Mouse (Mus musculus) testis, adult 2 months (tissue): Measurements from ENCODE around the gene Zfp804a. TPM values are rescaled to one million over a fixed set of nuclear protein-coding genes. Genes with fewer than 3 reads are reported as not detected.

Experiments used
- H3K27ac ChIP-seq: fragments of 200-500 bp; 2 replicates; pipeline ENCODE4 v1.5.1; 2012; ENCODE audit warnings: low read depth, low read length; ENCODE audit not compliant: control insufficient read depth, insufficient read depth
- H3K27me3 ChIP-seq: fragments of 200-500 bp; 2 replicates; pipeline ENCODE4 v1.6.1; 2012; ENCODE audit warnings: mild to moderate bottlenecking, low read length, moderate library complexity; ENCODE audit not compliant: control insufficient read depth, insufficient read depth
- H3K36me3 ChIP-seq: fragments of 200-500 bp; 2 replicates; pipeline ENCODE4 v1.6.1; 2012; ENCODE audit warnings: mild to moderate bottlenecking, low read length; ENCODE audit not compliant: control insufficient read depth, insufficient read depth
- H3K4me1 ChIP-seq: fragments of 200-500 bp; 2 replicates; pipeline ENCODE4 v1.6.1; 2012; ENCODE audit warnings: low read length; ENCODE audit not compliant: control insufficient read depth, insufficient read depth
- H3K4me3 ChIP-seq: fragments of 200-500 bp; 2 replicates; pipeline ENCODE4 v1.5.1; 2012; ENCODE audit warnings: low read depth, mild to moderate bottlenecking, low read length, moderate library complexity, mixed read lengths; ENCODE audit not compliant: control insufficient read depth
- CTCF ChIP-seq: fragments of 200-500 bp; IDR thresholded peaks from 2 replicates; pipeline ENCODE4 v1.5.1; 2012; ENCODE audit warnings: low read depth, mild to moderate bottlenecking, inconsistent platforms, low read length, moderate library complexity; ENCODE audit not compliant: control insufficient read depth, insufficient read depth, insufficient replicate concordance
- POLR2A ChIP-seq: fragments of 200-500 bp; IDR thresholded peaks from 2 replicates; pipeline ENCODE4 v1.6.1; 2012; ENCODE audit warnings: low read depth, mild to moderate bottlenecking, inconsistent platforms, low read length, moderate library complexity; ENCODE audit not compliant: control insufficient read depth
- polyA plus RNA-seq: library from polyadenylated mRNA; depleted of rRNA; stranded (reverse); fragments of >200 nt; gene quantifications from 2 replicates; pipeline ENCODE4 v1.2.3, GENCODE M21; 2012

The Zfp804a gene
- polyA plus RNA-seq, 1 experiment = not detected

- H3K4me1 ChIP-seq = no peaks in the 10 kb centered on the region
- H3K36me3 ChIP-seq = no peaks in the 10 kb centered on the region
- no peak overlapping the region for H3K4me3 ChIP-seq
- TF ChIP-seq POLR2A (no peak), CTCF (no peak)
- no peaks in the 10 kb centered on the region for H3K27me3 ChIP-seq
- no peak overlapping the region for H3K27ac ChIP-seq
These were observed 146.9 kb downstream of the Zfp804a start for GRCm38 (mm10) chr2:82199901-82200300.

- H3K4me3 ChIP-seq = no peak overlapping the region
- no peak for TF ChIP-seq CTCF
- no peak for TF ChIP-seq POLR2A
- no peaks in the 10 kb centered on the region for H3K36me3 ChIP-seq
- no peaks in the 10 kb centered on the region for H3K27me3 ChIP-seq
- H3K4me1 ChIP-seq = no peaks in the 10 kb centered on the region
- H3K27ac ChIP-seq = no peak overlapping the region
These were observed 147.6 kb downstream of the Zfp804a start for GRCm38 (mm10) chr2:82200616-82201015.

- no peak overlapping the region for H3K27ac ChIP-seq
- TF ChIP-seq CTCF (no peak), POLR2A (no peak)
These were observed 157.6 kb downstream of the Zfp804a start for GRCm38 (mm10) chr2:82210605-82211004.

GRCm38 (mm10) chr2:82211972-82212371 lies 158.9 kb downstream of the Zfp804a start:
- TF ChIP-seq CTCF (no peak), POLR2A (no peak)
- Histone ChIP-seq H3K36me3 (no peaks in the 10 kb centered on the region), H3K4me1 (no peaks in the 10 kb centered on the region), H3K27me3 (no peaks in the 10 kb centered on the region), H3K27ac (no peak overlapping the region), H3K4me3 (no peak overlapping the region)

More at GRCm38 (mm10) chr2:82210605-82211004, 157.6 kb downstream of the Zfp804a start:
- Histone ChIP-seq H3K4me3 (no peak overlapping the region), H3K4me1 (no peaks in the 10 kb centered on the region), H3K27me3 (no peaks in the 10 kb centered on the region), H3K36me3 (no peaks in the 10 kb centered on the region)

GRCm38 (mm10) chr2:82217873-82218272 lies 164.9 kb downstream of the Zfp804a start:
- no peaks in the 10 kb centered on the region for H3K27me3 ChIP-seq
- no peak overlapping the region for H3K4me3 ChIP-seq
- TF ChIP-seq CTCF = no peak
- TF ChIP-seq POLR2A = no peak
- no peaks in the 10 kb centered on the region for H3K36me3 ChIP-seq
- no peaks in the 10 kb centered on the region for H3K4me1 ChIP-seq
- H3K27ac ChIP-seq = no peak overlapping the region

GRCm38 (mm10) chr2:82246020-82246419 lies 193.0 kb downstream of the Zfp804a start:
- Histone ChIP-seq H3K36me3 (no peaks in the 10 kb centered on the region), H3K27ac (no peak overlapping the region), H3K4me3 (no peak overlapping the region), H3K27me3 (no peaks in the 10 kb centered on the region), H3K4me1 (no peaks in the 10 kb centered on the region)
- TF ChIP-seq CTCF = no peak

- H3K4me3 ChIP-seq = no peak overlapping the region
- no peaks in the 10 kb centered on the region for H3K36me3 ChIP-seq
- no peaks in the 10 kb centered on the region for H3K4me1 ChIP-seq
- no peak overlapping the region for H3K27ac ChIP-seq
- TF ChIP-seq POLR2A (no peak), CTCF (no peak)
- H3K27me3 ChIP-seq = no peaks in the 10 kb centered on the region
These were observed 194.0 kb downstream of the Zfp804a start for GRCm38 (mm10) chr2:82246902-82247522.
